Mouse (Mus musculus): ENCODE measurements around the gene Dnajc8.

DNA sequence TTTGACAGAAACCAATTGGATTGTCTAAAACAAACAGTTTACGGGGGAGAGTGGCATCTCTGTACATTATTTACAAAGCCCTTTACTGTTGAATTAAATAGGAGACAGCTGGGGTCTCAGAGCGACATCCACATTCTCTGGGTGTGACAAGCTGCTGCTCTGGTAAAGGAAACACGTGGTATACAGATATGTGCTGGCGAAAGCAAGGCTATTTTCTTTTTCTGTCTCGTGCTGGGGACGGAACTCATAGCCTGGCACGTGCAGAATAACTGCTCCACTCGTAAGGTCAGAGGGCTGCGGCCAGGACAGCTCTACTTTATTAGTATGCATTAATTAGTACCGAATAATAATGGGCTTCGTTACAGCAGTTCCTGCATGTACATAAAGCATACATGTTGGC lies 38.0 kb downstream of the Dnajc8 start:
- TF ChIP-seq EP300 (IDR thresholded peaks at IDR 0.05; ENCODE audit: low read depth in 1 of 2, low read length in 2 of 2): no peak
- TF ChIP-seq RAD21 (IDR thresholded peaks at IDR 0.05; ENCODE audit: low read depth, low read length): no peak
